Mouse (Mus musculus): ENCODE results near the gene Lenep. TPM values are rescaled to one million over a fixed set of nuclear protein-coding genes. Genes with fewer than 3 reads are reported as not detected.

Gene Lenep
- total RNA-seq, 4 experiments from 2014 or later = 2.8 TPM; not detected in 3

DNA sequence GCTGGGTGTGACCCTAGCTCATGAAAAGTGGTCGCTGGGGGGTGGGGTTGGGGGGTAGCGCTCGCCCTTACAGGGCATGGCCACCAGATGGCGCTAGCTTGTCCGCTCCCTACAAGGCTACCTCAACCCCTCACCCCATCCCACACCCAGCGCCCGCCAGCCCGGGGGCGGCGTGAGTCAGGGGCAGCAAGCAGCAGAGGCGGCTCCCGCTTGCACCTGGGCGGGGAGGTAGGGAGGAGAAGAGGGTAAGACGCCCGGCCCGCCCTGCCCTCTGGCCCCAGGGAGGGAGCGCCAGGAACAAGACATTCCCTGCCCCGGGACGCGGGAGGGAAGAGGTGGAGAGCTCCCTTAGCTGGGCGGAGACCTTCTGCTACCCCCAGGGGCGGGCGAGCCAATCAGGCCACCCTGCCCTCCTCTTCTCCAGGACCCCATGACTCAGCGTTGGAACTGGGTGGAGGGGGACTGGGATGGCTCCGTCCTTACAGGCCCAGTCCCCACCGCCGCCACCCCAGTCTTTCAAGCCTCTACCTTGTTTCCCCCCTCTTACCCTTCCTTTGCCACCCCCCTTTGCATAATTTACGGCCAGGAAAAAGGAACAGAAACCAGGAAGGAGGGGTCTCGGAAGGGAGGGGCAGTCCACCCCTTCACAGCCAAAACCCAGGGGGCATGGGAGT lies 24.1 kb downstream of the Lenep start:
- peak; percentile 75 to 76 for DNase-seq (ENCODE audit: low spot score in 2 of 2)

DNA sequence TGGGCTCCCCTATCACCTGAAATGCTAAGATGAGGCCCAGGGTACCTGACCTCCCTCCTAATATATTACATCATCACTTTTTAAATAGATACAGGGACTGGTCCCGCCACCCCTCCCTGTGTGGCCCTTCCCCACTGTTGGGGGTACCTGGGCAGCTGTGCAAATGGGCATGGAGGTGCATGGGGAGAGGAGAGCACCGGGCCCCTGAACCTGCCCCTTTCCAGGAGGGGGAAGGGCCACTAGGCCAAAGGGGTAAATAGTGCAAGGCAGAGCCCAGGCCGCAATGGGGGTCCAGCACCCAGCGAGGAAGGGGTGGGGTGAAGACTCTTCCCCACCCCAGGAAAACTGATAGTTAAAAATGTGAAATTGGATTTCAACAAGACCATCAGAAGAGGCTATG lies 24.8 kb downstream of the Lenep start:
- no peak for DNase-seq (ENCODE audit: low spot score in 2 of 2)

DNA sequence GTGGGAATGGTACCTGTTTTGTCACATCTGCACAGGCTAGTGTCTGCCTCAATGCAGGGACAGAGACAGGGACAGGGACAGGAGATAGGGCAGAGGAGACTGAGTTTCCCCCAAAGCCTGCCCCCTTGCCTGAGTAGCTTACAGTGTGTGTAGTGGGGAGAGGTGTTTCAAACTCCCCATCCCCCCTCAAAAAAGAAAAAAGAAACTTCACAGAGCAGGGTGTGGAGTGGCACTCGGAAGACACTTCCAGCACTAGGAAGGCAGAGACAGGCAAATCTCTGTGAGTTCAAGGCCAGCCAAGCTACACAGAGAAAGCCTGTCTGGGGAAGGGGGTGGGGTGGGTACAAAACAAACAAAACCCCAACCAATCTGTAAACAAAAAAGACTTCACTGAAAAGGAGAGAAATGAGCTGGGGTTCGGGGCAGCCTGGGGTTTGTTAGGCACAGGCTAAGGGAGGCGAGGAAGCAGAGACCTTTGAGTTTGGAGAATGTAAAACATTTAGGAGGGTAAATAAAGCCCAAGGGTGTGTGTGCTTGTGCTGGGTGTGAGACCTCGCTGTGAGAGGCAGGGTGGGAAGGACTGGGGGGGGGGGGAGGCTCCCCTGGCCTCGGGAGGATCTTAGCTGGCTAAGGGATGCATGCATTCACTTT lies 28.9 kb downstream of the Lenep start:
- DNase-seq (ENCODE audit: low spot score in 2 of 2) = no peak

DNA sequence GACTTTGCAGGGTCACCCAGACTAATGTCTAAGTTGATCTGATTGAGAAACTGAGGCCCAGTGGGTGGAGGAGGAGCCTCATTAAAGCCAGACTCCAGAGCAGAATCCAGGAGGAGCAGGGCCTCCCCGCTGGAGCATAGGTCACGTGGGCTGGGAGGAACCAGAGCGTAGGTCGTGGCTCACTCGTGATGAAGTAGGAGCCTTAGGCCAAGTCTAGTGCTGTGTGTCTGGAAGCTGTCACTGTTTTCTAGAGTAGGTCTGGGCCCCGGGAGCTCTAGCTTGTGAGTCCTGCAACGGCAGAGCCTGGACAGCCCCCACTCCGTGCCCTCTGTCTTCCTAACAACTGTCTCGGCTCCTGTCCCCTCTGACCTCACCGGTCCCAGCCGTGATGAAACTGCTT lies 35.3 kb downstream of the Lenep start:
- no peak for DNase-seq (ENCODE audit: low spot score in 2 of 2)

DNA sequence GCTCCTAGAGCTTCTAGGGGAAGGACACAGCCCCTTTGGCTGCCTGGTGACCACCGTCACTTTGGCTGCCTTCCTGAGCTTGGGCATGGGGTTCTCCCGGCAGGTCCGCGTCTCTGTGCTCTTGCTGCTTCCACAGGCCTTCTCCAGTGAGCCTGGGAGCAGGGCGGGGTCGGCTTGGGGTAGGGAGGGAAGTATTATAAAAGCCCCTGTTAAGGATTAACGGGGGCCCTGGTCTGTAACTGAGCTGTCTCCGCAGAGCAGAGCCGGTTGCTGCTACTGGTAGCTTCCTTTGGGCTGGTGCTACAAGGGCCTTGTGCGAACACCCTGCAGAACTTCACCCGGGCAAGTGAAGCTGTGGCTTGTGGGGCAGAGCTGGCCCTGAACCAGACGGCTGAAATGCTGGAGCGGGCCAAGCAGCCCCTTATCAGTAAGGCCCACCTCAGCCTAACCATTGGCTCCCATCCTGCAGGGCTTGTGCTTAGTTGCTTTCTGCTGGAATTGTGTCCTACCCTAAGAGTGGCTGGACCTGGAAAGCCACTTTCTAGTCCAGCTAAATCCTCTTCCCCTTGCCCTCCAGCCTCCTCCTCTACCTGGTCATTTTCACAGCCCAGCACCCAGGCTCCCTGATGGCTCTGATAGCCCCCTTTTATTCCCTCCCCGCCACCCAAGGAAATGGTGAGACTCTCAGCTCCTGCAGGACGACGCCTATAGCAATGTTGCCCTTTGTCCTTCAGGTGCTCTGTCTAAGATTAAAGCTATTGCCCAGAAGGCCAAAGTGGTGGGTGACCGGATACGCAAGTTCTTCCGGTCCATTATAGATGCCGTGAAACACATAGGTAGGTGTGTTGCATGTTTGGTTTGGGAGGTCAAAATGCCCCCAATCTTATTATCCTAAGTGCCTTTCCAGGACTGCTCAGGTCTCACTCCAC lies 36.8 kb downstream of the Lenep start:
- no peak for DNase-seq (ENCODE audit: low spot score in 2 of 2)

DNA sequence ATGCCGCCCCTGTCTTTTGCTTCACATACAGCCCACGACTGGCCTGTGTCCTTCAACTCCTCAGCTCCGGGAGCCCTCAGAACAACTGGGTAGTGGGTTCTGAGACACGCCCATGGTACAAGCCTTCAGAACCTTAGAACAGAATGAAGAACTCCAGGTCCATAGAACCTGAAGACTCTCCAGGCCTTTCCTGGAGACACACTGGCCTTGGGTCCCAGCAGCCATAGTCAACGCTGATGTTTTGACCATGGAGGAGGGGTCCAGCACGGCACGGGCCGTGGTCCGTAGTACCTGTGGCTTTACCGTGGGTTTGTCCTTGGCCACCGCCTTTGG lies 37.5 kb downstream of the Lenep start, which contains the start of gene Dcst1:
Gene Dcst1, minus strand, starts transcription at position 101 of the 333 bp plus-strand sequence.
- no peak for DNase-seq (ENCODE audit: low spot score in 2 of 2)

DNA sequence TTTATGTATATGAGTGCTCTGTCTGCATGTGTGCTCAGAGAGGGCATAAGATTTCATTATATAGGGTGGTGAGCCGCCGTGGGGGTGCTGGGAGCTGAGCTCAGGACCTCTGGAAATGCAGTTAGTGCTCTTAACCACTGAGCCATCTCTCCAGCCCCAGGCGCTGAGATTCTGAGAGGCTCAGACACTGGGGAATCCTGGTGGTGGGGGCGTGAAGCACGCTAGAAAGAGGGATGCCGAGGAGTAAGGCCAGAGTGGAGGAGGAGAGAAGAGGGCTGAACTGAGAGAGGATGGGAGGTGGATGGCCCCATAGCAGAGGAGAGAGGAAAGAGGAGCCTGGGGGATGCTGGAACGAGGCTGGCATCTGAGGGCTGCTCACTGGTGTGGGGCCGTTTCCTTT lies 38.0 kb downstream of the Lenep start:
- DNase-seq (ENCODE audit: low spot score in 2 of 2) = no peak

DNA sequence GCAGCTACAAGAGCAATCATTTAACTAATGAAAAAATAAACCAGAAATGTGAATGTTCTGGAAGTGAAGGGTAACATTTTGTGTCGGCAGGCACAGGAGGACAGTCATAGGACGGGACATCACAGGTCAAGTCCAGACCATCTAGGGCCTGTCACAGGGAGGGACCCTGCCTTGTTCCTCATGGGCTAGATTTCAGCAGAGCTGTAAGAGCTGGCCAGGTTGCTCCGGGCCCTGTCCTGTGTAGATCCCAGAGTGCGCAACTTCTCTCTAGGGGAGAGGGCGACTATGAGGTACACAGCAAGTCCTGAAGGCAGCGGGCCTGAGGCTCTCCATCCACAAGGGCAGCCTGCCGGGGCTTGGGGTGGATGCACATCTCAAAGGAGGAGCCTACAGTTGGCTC lies 40.9 kb downstream of the Lenep start, which contains the start of gene Dcst2:
Gene Dcst2, plus strand, starts transcription at position 301 of the 400 bp plus-strand sequence.
- no peak for DNase-seq (ENCODE audit: low spot score in 2 of 2)

DNA sequence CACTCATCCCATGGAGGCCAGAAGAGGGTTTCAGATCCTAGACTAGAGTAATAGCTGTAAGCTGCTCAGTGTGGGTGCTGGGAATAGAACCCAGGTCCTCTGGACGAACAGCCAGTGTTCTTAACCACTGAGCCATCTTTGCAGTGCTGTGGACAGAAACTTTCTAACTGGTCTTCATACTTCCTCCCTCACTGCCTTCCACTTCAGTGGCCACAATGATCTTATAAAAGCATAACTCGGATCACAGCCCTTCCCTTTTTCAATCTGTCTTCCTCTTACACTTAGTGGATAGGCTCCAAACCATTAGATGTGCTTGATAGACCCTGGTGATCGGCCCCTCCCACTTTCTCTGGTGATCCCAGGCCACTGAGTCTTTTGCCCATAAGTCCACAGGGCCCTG lies 42.4 kb downstream of the Lenep start:
- DNase-seq (ENCODE audit: low spot score in 2 of 2) = no peak

DNA sequence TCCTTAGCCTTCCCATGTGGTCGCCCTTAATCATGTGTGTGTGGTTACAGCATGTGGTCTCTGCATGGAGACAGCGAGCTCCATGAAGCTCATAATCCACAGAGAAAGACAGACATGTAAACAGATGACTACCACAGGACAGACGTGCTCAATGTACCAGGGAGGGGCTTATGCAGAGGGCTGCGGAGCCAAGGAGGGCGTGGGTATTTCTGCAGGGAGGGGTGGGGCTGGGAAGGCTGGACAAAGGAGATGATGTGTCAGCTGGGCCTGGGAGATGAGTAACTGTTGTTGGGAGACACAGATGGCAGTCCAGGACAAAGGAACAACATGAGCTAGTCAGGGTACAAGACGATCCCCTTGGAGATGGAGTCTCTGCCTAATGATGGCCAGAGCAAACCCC lies 43.0 kb downstream of the Lenep start:
- DNase-seq (ENCODE audit: low spot score in 2 of 2) = no peak

DNA sequence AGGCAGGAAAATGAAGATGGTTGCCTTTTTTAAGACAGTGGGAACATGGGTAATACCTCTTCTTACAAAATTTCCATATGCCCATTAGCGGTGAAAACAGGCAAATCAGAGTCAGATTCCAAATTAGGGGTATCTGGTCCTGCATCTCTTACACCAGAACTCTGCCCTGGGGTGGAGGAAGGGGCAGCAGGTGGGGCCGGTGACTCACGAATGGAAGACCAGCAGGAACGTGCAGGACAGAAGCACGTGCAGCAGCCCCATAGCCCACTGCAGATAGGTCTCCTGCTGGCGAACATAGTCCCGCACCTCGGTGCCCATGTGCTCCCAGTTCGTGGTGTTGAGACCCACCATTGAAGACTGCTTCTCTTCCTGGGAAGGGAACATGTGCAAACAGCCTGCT lies 46.6 kb downstream of the Lenep start:
- DNase-seq (ENCODE audit: low spot score in 2 of 2) = no peak

DNA sequence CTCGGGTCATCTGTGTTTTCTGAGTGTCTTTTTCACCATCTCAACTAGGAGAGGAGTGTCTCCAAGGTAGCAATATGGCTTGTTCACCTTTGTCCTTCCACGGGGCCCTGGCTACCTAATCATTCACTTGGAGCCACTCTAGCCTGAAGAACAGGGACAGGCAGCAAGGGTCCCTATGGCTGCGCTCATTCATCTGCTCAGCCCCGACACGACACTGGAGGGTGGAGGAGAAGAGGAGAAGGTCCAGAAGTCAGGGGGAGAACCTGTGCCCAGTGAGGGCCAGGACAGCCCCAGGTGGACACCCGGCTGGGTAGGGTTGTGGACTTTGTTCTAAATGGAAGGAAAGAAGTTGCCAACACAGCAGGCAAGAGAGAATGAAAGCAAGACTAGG lies 47.1 kb downstream of the Lenep start:
- no peak for DNase-seq (ENCODE audit: low spot score in 2 of 2)

DNA sequence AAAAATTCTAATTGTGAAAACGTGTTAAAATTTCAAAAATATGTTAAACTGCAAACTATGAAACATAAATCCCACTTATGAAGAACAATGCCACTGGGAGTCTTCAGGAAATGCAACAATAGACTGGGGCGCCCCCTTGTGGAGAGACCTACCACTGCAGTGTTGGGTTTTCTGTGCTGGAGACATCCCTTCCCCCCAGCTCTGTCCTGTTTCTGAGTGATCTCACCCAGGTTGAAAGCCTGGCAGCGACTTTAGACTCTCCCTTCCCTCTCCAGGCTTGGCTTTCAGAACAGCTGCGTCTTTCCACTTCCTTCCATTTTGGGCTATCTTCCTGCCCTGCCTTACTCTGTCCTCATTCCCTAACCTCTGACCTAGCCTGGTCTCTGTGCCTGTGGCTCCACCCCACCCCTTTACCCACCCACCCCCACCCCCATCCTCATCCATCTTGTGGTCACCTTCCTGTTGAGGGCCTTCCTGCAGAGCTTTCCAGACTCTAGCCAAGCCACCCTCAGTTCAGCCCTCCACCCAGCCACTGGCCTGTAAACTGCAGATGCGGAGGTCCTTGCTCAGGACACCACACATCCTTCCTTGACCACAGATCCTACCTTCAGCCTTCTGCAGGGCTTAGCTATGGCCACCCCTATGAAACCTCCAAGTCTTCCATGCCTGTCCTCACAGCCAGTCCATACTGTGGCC lies 47.6 kb downstream of the Lenep start:
- peak; percentile 62 to 71 for DNase-seq (ENCODE audit: low spot score in 2 of 2)

DNA sequence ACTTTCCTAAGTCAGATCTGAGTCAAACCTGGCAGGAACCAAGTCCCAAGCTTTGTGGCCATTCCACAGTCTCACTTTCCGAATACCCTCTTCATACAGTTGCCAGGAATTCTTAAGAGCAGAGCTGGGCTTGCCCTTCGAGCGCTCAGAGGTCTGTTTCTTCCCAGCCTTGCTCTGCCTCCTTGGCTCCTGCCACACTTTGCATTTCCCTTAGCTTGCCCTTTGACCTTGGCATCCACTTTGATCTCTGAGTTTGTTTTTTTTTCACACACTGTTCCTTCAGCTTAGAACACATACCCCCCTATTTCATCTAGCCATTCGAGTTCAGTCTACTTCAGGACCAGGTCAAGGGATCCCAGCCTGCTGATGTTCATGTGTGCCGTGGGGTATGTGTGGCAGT lies 51.3 kb downstream of the Lenep start:
- DNase-seq (ENCODE audit: low spot score in 2 of 2) = no peak

Other genes starting within 250 kb of the Lenep start
- under 1 TPM in 3 of 4 experiments, not detected in 1; 0.44 to 0.68 (median 0.51) TPM for gene Hcn3, start 242.6 kb downstream of the Lenep start, total RNA-seq (2022)
- gene Clk2, start 238.0 kb downstream of the Lenep start, total RNA-seq (2022) = 10 to 100 TPM; 13.6 to 21.5 (median 15.1) TPM
- gene Scamp3, start 225.3 kb downstream of the Lenep start, total RNA-seq (2022) = 10 to 100 TPM; 35.7 to 40.0 (median 37.3) TPM
- 10 to 100 TPM; 19.2 to 22.6 (median 20.3) TPM for gene Fam189b, start 219.7 kb downstream of the Lenep start, total RNA-seq (2022)
- 10 to 100 TPM; 14.4 to 21.5 (median 19.2) TPM for gene Gba, start 199.9 kb downstream of the Lenep start, total RNA-seq (2022)
- gene Thbs3, start 187.6 kb downstream of the Lenep start, total RNA-seq (2022) = 1 to 10 TPM; 1.8 to 6.1 (median 3.4) TPM
- gene Mtx1, start 175.7 kb downstream of the Lenep start, total RNA-seq (2022) = 10 to 100 TPM; 32.0 to 44.5 (median 38.3) TPM
- 1 to 10 TPM in 1 of 4 experiments, under 1 TPM in 3; 0.24 to 1.0 (median 0.52) TPM for gene Muc1, start 173.7 kb downstream of the Lenep start, total RNA-seq (2022)
- 10 to 100 TPM; 64.7 to 88.3 (median 74.6) TPM for gene Krtcap2, start 156.8 kb downstream of the Lenep start, total RNA-seq (2022)
- gene Trim46, start 156.5 kb downstream of the Lenep start, total RNA-seq (2022) = under 1 TPM; 0.10 to 0.45 (median 0.11) TPM
- 10 to 100 TPM; 15.9 to 28.8 (median 19.6) TPM for gene Dpm3, start 143.4 kb downstream of the Lenep start, total RNA-seq (2022)
- 1 to 10 TPM; 6.3 to 9.0 (median 7.7) TPM for gene Slc50a1, start 132.2 kb downstream of the Lenep start, total RNA-seq (2022)
- gene Efna1, start 121.7 kb downstream of the Lenep start, total RNA-seq (2022) = 10 to 100 TPM in 1 of 4 experiments, 1 to 10 TPM in 3; 8.7 to 10.8 (median 8.8) TPM
- gene Efna3, start 79.8 kb downstream of the Lenep start, total RNA-seq (2022) = not detected
- gene Efna4, start 64.8 kb downstream of the Lenep start, total RNA-seq (2022) = not detected
- 10 to 100 TPM; 13.0 to 17.0 (median 16.4) TPM for gene Adam15, start 52.8 kb downstream of the Lenep start, total RNA-seq (2022)
- under 1 TPM in 1 of 4 experiments, not detected in 3; 0.13 TPM for gene Dcst2, start 40.8 kb downstream of the Lenep start, total RNA-seq (2022)
- gene Dcst1, start 37.5 kb downstream of the Lenep start, total RNA-seq (2022) = not detected
- 10 to 100 TPM; 24.0 to 29.5 (median 27.7) TPM for gene Zbtb7b, start 8.0 kb downstream of the Lenep start, total RNA-seq (2022)
- gene Flad1, start 9.1 kb upstream of the Lenep start, total RNA-seq (2022) = 10 to 100 TPM; 37.8 to 46.1 (median 41.6) TPM
- 1 to 10 TPM; 2.3 to 3.4 (median 2.6) TPM for gene Cks1b, start 15.6 kb upstream of the Lenep start, total RNA-seq (2022)
- 10 to 100 TPM; 14.1 to 20.6 (median 17.7) TPM for gene Shc1, start 15.7 kb upstream of the Lenep start, total RNA-seq (2022)
- 10 to 100 TPM in 3 of 4 experiments, 1 to 10 TPM in 1; 9.2 to 12.3 (median 10.1) TPM for gene Pygo2, start 27.4 kb upstream of the Lenep start, total RNA-seq (2022)
- 100 to 1,000 TPM; 248 to 302 (median 260) TPM for gene Pbxip1, start 33.9 kb upstream of the Lenep start, total RNA-seq (2022)
- 1 to 10 TPM; 4.8 to 8.6 (median 6.6) TPM for gene Pmvk, start 51.7 kb upstream of the Lenep start, total RNA-seq (2022)
- gene Kcnn3, start 117.4 kb upstream of the Lenep start, total RNA-seq (2022) = 1 to 10 TPM; 1.3 to 2.3 (median 1.8) TPM